Mouse (Mus musculus) cortical plate, adult 2 months (tissue): Measurements from ENCODE around the gene Cenpb.

Experiments
- CTCF ChIP-seq: fragments of 200-500 bp; IDR thresholded peaks from 2 replicates; pipeline ENCODE4 v1.5.1; 2011; ENCODE audit warnings: mild to moderate bottlenecking, control low read depth, low read length; ENCODE audit not compliant: insufficient read depth; ENCODE audit errors: extremely low read depth
- POLR2A ChIP-seq: fragments of 200-500 bp; IDR thresholded peaks from 2 replicates; pipeline ENCODE4 v1.6.1; 2011; ENCODE audit warnings: mild to moderate bottlenecking, low read length, control low read depth; ENCODE audit not compliant: insufficient read depth; ENCODE audit errors: extremely low read depth

DNA sequence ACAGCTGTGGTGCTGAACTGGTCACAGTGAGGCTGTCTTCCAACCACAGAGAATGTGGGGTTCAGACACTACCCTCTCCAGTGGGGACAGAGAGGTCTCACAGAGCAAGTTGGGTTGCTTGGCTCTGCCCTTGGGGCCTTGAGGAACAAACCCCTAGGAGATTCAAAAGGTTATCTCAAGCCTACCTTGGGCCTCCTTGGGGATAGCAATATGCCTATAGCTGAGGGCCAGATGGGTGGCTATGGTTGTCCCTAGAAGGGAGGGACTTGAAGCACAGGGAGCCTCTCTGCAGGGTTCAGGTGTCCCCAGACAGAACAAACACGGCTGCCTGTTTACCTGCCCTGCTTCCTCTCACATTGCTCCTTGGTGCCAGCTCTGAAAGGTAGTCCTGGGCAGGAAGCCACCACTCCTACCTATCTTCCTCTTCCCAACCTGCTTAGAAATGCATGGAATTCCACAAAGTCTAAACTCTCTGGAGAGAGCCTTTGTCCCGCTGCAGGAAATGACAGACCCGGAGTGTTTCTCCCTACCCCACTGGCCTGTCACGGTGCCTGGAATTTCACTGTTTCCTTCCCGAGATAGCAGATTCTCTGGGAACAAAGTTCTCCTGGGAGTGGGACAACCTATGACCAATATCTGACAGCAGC is 39.9 kb downstream of the Cenpb start:
- TF ChIP-seq CTCF (no peak), POLR2A (no peak)
